Mouse (Mus musculus) midbrain, embryonic 14.5 days (tissue): Measurements from ENCODE around the gene Elane. TPM values are rescaled to one million over a fixed set of nuclear protein-coding genes. Genes with fewer than 3 reads are reported as not detected.
A peak's percentile ranks its signal among the peaks of the same experiment; 100 is the strongest.
"Not testable (repeated sequence)": the region's sequence is repeated elsewhere in the genome, so short reads cannot be mapped to it uniquely, and the experiment has no call there.

ENCODE experiments used
- ATAC-seq: fragments of 200-750 bp; cut with Nextera tagmentation; 2 replicates; pipeline ENCODE4 v1.8.0; 2017; ENCODE audit warnings: moderate number of reproducible peaks, moderate library complexity; ENCODE audit not compliant: low FRiP score, low TSS enrichment
- DNase-seq: peaks from one replicate; pipeline ENCODE4 v3.0.0-alpha.2; 2015
- H3K27ac ChIP-seq: fragments of 300-500 bp; sonication (generic); replicated peaks from 2 replicates; pipeline ENCODE4 v1.5.1; 2014; ENCODE audit warnings: mild to moderate bottlenecking, low read depth, low read length, moderate library complexity
- H3K27me3 ChIP-seq: fragments of 300-500 bp; sonication (generic); 2 replicates; pipeline ENCODE4 v1.6.1; 2014; ENCODE audit warnings: low read length, control low read depth, mixed read lengths; ENCODE audit not compliant: control insufficient read depth, insufficient read depth
- H3K36me3 ChIP-seq: fragments of 300-500 bp; sonication (generic); 2 replicates; pipeline ENCODE4 v1.6.1; 2014; ENCODE audit warnings: low read length, control low read depth; ENCODE audit not compliant: control insufficient read depth, insufficient read depth
- H3K4me1 ChIP-seq: fragments of 300-500 bp; sonication (generic); 2 replicates; pipeline ENCODE4 v1.6.1; 2014; ENCODE audit warnings: mild to moderate bottlenecking, antibody characterized with exemption, low read length, control low read depth; ENCODE audit not compliant: control insufficient read depth, insufficient read depth
- H3K4me2 ChIP-seq: fragments of 300-500 bp; sonication (generic); 2 replicates; pipeline ENCODE4 v1.6.1; 2014; ENCODE audit warnings: mild to moderate bottlenecking, low read length, moderate library complexity
- H3K4me3 ChIP-seq: fragments of 300-500 bp; sonication (generic); replicated peaks from 2 replicates; pipeline ENCODE4 v1.5.1; 2014; ENCODE audit warnings: low read depth, low read length
- H3K9ac ChIP-seq: fragments of 300-500 bp; sonication (generic); replicated peaks from 2 replicates; pipeline ENCODE4 v1.6.1; 2014; ENCODE audit warnings: mild to moderate bottlenecking, low read length, moderate library complexity
- H3K9me3 ChIP-seq: fragments of 300-500 bp; sonication (generic); 2 replicates; pipeline ENCODE4 v1.6.1; 2016; ENCODE audit warnings: low read length, control low read depth, mixed read lengths; ENCODE audit not compliant: control insufficient read depth
- WGBS: fragments of 180-500 bp; shearing (Covaris S2); extraction: QIAGEN DNeasy Blood & Tissue Kit; methylation state at CpG from one replicate; pipeline ENCODE4 v1.1.7; 2014; 5-methylcytosine and 5-hydroxymethylcytosine counted together
- polyA plus RNA-seq: library from polyadenylated mRNA; unstranded; fragments of >200 nt; fragmentation: Nextera tagmentation; extraction: Ambion mirVana; gene quantifications from 2 replicates; pipeline ENCODE4 v1.2.1, GENCODE M21; 2014

Gene Elane
- polyA plus RNA-seq, 1 experiment from 2014 or later = not detected

GRCm38 (mm10) chr10:79883297-79884084, 2.6 kb upstream of the Elane start:
- ATAC-seq = 0 out of 2 replicates have a peak, but pooled peaks have one; percentile 32
- H3K4me1 ChIP-seq = no peaks in the 10 kb centered on the region
- no peaks in the 10 kb centered on the region for H3K36me3 ChIP-seq
- H3K4me2 ChIP-seq = no peak overlapping the region
- no peak overlapping the region for H3K27ac ChIP-seq
- H3K9me3 ChIP-seq = no peaks in the 10 kb centered on the region
- H3K9ac ChIP-seq = no peak overlapping the region
- H3K27me3 ChIP-seq = no peaks in the 10 kb centered on the region; the same call in 1 of the 2 replicates
- H3K4me3 ChIP-seq = no peak overlapping the region
- 14% methylated on average over 22 of the region's 22 CpGs for WGBS
- peak; percentile 88 for DNase-seq

- Histone ChIP-seq H3K36me3 (no peaks in the 10 kb centered on the region), H3K4me1 (no peaks in the 10 kb centered on the region), H3K9me3 (no peaks in the 10 kb centered on the region), H3K27ac (no peak overlapping the region), H3K4me3 (no peak overlapping the region), H3K4me2 (no peak overlapping the region), H3K9ac (no peak overlapping the region), H3K27me3 (no peaks in the 10 kb centered on the region; the same call in 1 of the 2 replicates)
- no peak for DNase-seq
- WGBS = 65% methylated on average over 4 of the region's 4 CpGs
- no peak for ATAC-seq
Observed at GRCm38 (mm10) chr10:79884446-79884845, 1.6 kb upstream of the Elane start.

- not testable (repeated sequence) for H3K4me1 ChIP-seq, H3K4me2 ChIP-seq, H3K9me3 ChIP-seq, H3K4me3 ChIP-seq, ATAC-seq, H3K36me3 ChIP-seq, DNase-seq, H3K27me3 ChIP-seq, H3K27ac ChIP-seq, H3K9ac ChIP-seq
- 64% methylated on average over 2 of the region's 3 CpGs for WGBS
Observed at GRCm38 (mm10) chr10:79884938-79885337, 1.1 kb upstream of the Elane start.

- no peak overlapping the region for H3K4me3 ChIP-seq
Observed at GRCm38 (mm10) chr10:79886611-79887010, 564 bp downstream of the Elane start.

GRCm38 (mm10) chr10:79889386-79889785, 3.3 kb downstream of the Elane start:
- no peak for ATAC-seq
- no peak for DNase-seq
- no peaks in the 10 kb centered on the region for H3K27me3 ChIP-seq
- WGBS = 88% methylated on average over 2 of the region's 2 CpGs
- no peaks in the 10 kb centered on the region for H3K9me3 ChIP-seq
- no peaks in the 10 kb centered on the region for H3K4me1 ChIP-seq
- H3K4me3 ChIP-seq = no peak overlapping the region
- peaks cover 4% of the 10 kb centered on the region; the same call in 1 of the 2 replicates for H3K36me3 ChIP-seq
- H3K9ac ChIP-seq = no peak overlapping the region
- no peak overlapping the region for H3K4me2 ChIP-seq
- H3K27ac ChIP-seq = no peak overlapping the region

More at GRCm38 (mm10) chr10:79886611-79887010, 564 bp downstream of the Elane start:
- no peak for DNase-seq
- Histone ChIP-seq H3K9me3 (no peaks in the 10 kb centered on the region), H3K9ac (no peak overlapping the region), H3K36me3 (no peaks in the 10 kb centered on the region), H3K27me3 (no peaks in the 10 kb centered on the region; the same call in 1 of the 2 replicates), H3K4me2 (no peak overlapping the region), H3K4me1 (no peaks in the 10 kb centered on the region), H3K27ac (no peak overlapping the region)
- ATAC-seq = no peak
- WGBS = 83% methylated on average over 8 of the region's 8 CpGs

- no peak for ATAC-seq
- no peak within 1 kb of the TSS for H3K9ac ChIP-seq
- no peaks in the 10 kb centered on the region for H3K27me3 ChIP-seq
- H3K4me1 ChIP-seq = no peaks in the 10 kb centered on the region
- H3K9me3 ChIP-seq = no peaks in the 10 kb centered on the region
- WGBS = 43% methylated on average over 5 of the region's 5 CpGs
- H3K4me2 ChIP-seq = no peak within 1 kb of the TSS
- no peak within 1 kb of the TSS for H3K4me3 ChIP-seq
- no peak for DNase-seq
- no peak within 1 kb of the TSS for H3K27ac ChIP-seq
- H3K36me3 ChIP-seq = peaks cover 13% of the 10 kb centered on the region
Observed at GRCm38 (mm10) chr10:79890670-79891069, 4.6 kb downstream of the Elane start, which contains the start of gene Cfd. Gene Cfd, plus strand, starts transcription at chr10:79890853.

GRCm38 (mm10) chr10:79892451-79893118, 6.5 kb downstream of the Elane start:
- not testable (repeated sequence) for H3K4me1 ChIP-seq, H3K27me3 ChIP-seq, H3K4me3 ChIP-seq, H3K9ac ChIP-seq, H3K4me2 ChIP-seq, H3K27ac ChIP-seq, H3K9me3 ChIP-seq
- DNase-seq (peak; percentile 89), ATAC-seq (0 out of 2 replicates have a peak, but pooled peaks have one; percentile 38)
- peaks cover 32% of the 10 kb centered on the region for H3K36me3 ChIP-seq
- WGBS = 43% methylated on average over 22 of the region's 22 CpGs

- WGBS = 93% methylated on average over 16 of the region's 16 CpGs
- H3K9ac ChIP-seq = no peak overlapping the region
- no peaks in the 10 kb centered on the region for H3K27me3 ChIP-seq
- H3K4me3 ChIP-seq = no peak overlapping the region
- peaks cover 50% of the 10 kb centered on the region for H3K36me3 ChIP-seq
- ATAC-seq = no peak
- no peaks in the 10 kb centered on the region for H3K9me3 ChIP-seq
- H3K4me2 ChIP-seq = no peak overlapping the region
- no peak for DNase-seq
- no peak overlapping the region for H3K27ac ChIP-seq
- 0 out of 2 replicates have a peak, but pooled peaks cover 7% of the 10 kb centered on the region for H3K4me1 ChIP-seq
Observed at GRCm38 (mm10) chr10:79896306-79896705, 10.3 kb downstream of the Elane start.
